Mouse (Mus musculus) ovary, adult 18-20 months (tissue): ENCODE measurements around the gene Spock1.

Experiments
- DNase-seq: peaks from one replicate; pipeline ENCODE4 v3.0.0; 2022; ENCODE audit warnings: low spot score, mixed read lengths

The Spock1 gene

DNA sequence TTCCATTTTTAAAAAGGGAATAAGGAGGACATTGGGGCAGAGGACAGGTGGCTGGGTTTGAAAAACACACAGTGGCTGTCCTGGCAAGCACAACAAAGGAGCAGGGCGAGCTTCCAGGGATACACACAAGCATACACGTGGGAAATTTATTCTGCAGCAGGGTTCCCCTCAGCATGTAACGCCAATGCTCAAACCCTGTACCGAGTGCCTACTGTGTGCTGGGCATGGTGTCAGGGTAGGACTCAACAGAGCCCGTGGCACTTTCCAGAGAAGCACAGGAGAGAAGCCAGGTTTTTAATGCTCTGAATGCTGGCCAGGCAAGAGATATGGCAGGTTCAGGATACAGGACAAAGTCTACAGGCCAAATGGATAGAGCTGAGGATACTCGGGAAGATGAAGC is 101.8 kb downstream of the Spock1 start:
- DNase-seq, result no peak

DNA sequence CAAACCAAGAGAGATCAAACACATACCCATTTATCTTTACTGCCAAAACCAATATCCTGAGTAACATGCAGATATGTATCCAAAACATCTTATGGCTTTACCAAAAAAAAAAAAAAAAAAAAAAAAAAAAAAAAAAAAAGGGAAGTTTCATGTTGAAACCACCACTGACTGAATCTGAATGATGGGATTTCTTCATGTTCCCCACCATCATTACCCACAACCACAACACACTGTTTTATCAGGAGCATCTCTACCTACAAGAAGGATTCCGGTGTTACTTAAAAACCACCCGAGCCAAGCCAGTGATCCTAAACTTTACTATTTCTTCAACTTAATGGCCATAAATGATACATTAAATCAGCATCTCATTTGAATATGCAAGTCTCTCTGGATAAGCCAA is 109.5 kb downstream of the Spock1 start:
- DNase-seq, result no peak

DNA sequence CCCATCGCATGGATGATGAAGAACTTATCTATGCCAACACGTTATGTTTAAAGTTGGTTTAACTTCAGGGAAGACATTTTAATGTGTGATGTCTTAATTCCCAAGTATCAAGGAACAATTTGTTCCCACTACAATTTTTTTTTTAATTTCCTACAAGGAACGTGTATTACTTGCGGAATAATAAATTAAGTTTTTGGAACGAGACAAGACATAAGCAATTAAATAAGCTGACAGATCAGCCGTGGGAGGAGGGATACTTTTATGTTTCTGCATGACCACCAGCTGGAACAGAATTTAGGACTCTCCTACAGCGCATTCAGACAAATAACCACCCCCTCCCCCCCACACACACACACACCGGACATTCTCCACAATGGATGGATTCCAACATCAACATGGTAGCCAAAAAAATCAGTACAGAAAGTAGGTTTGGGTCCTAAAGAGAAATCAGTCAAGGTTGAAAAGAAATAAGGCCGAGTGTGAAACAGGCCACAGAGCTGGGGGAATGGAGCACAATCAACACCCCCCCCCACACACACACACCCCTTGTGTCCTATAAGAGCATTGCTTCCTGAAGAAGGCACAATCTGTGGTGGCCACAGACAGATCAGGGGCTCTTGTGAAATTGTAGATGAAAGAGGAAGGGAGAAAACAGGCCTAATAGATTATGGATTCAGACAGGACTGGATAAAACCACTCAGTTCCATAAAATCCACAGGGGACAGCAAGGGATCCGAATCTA is 111.0 kb downstream of the Spock1 start:
- no peak for DNase-seq

DNA sequence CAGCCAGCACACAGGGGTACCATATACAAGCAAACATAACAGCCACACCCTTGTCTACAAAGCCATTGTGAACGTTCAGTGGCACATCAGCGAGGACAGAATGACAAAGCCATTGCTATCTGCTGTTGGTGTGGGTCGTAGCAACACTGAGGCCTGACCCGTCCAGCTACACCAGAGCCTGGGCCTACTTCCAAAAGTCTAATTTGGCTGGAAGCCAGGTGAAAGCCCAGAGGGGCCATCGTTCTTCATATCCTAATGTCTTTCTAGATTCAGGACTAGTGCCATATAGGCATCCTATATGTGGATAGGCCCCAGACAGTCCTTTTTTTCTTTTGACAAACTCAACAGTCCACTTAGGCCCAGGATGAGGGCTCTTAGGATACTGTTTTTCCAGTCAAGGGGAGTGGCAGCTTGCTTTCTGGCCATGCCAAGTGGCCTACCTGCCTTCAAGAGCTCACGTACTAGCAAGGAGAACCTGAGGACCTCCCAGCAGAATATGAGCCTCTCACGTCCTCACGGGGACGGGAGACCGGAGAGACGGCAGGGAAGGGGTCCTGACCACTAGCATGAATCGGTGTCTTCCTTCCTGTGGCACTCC is 114.4 kb downstream of the Spock1 start:
- DNase-seq, result no peak

DNA sequence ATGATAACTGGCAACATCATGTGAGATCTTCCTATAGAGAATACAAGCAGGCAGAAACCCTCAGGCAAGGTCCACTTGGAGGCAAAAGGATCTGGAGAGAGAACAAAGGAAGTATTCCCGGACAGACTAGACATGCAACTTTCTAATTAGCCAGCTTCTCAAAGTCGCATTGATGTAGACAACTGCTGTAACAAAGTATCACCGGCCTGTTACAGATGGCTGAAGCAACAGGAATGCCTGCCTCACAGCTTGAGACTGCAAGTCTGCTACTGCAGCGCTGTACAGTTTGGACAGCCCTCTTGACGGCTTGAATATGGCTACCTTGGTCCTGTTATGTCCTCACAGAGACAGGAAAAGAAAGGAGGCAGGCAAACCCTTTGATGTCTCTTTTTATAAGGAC is 118.3 kb downstream of the Spock1 start:
- no peak for DNase-seq

DNA sequence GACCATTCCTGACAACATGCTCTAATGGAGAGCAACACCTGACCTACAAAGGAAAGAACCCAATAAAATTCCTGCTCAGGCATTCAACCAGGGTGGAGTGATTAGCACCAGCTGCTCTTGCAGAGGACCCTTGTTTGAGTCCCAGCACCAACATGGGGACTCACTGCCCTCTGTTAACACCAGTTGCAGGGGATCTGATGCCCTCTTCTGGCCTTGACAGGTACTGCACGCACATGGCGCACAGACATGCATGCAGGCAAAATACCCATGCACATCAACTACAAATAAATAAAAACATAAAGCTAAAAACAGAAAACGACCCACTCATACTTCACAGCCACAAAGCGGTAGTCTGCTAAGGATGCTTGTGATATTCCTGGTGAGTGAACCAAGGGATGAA is 119.8 kb downstream of the Spock1 start:
- no peak for DNase-seq

DNA sequence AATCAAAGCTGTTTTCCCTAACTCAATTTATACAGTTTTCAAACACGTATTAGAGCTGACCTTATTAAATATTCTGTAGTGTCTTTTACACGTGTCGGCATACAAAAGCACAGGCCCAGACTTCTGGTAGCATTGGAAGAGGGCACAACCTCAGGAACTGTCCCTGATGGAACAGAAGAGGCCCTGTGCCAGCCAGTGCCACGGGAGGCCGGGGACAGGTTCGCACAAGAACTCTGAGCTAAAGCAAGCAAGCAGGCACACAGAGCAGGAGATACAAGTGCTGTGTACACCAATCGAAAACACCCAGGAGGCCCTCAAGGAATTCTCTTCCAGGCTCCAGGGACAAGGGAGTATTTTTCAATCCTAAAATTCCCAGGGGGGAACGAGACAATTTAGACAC is 121.9 kb downstream of the Spock1 start:
- no peak for DNase-seq

DNA sequence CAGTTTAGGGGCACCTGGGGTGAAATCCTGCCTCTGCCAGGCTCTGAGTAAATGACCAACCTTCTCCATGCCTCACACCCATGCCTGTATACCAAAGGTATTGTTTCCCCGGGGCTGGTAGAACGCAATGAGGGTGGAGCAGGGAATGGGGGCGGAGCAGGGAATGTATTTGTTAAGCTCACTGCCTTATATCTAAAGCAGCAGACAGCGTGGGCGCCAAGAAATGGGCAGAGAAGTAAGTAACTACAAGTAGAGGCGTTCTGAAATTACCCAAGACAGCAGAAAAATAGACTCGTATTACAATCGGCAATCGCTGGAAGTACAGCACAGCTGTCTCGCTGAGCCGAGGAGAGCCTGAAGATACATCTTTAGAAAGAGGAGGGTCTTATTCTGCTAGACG is 125.2 kb downstream of the Spock1 start:
- no peak for DNase-seq

DNA sequence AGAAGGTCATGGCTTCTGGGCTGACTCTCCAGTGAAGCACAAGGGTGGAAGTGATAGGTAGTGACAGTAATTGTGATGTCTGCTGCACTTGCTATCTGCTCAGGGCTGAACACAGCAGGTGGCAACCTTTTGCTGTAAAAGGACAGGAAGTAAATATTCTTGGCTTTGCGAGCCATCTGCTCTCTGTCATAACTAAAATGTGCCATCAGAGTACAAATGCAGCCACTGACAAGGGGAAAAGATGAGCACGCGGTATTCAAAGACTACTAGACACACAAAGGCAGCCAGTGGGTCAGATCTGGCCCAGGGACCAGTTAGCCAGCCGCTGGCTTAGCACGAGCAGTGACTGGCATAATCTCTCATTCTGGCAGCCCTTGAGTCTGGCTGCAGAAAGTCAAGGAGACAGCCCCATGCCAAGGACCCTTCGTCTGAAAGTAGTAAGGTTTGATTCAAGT is 126.0 kb downstream of the Spock1 start:
- DNase-seq, result no peak

DNA sequence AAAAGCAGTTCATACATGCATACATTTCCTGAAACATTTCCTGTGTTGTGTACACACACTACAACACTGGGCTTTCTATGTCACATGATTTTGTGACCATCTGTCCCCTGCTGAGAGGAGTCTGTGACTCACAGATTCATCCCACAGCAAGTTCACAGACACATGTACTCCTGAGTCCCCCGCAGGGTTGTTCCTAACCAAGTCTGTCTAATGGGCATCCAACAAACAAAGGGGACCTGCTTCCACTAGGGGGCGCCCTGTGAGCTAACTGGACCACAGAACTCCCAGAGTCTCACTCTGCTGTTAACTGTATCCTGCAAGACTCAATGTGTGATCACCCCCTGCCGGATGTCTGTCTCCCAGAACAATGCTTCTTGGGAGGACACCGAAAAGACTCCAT is 129.0 kb downstream of the Spock1 start:
- DNase-seq, result no peak

DNA sequence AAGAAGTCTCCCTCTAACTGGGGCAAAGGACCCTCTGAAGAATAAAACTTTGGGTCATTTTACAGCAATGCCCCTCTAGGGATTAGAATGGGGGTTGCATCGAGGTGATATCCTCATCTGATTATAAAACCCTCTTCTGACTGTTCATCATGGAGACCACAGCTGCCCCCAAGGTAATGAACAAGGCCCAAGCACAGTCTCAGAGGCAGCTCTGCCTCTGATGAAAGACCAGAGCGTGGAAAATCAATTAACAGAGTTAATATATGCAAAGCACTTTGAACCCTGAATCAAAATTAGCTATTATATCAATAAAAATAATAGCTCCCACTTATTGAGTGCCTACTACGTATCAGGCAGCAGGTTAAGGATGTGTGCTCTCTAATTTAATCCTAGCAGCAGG is 129.6 kb downstream of the Spock1 start:
- DNase-seq, result no peak

DNA sequence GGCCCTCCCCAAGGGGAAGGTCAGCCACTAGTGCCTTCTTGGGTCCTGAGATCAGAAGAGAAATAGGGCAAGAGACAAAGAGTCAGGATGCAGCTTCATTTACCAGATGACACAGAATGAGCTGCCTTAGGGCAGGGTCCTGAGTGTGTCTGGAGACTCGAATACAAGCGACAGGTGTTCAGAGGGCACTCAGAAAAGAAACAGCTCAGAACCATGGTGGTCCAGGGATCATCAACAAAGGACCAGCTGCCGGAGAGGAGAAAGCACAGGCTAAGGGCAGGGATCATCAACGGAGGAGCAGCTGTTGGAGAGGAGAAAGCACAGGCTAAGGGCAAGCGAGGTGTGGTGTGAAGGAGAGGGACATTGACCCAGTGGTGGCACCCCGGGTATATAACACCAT is 136.1 kb downstream of the Spock1 start:
- no peak for DNase-seq

DNA sequence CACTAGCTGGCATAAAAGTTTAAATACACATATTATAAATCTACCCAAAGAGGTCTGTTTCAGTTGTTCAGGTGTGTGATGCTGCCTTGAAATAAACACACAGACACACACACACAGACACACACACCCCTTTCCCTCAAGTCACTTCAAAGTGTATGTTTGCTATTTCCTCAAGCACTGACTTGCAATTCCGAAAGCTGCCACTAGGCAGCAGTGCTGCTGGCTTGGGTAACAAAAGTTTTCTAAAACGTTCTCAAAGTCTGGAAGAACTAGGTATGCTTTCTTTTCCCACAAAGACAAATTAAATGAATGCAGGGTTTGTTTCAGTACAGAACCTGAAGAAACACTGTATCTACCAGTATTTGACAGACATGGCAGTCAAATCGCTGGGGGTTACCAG is 141.4 kb downstream of the Spock1 start:
- DNase-seq, result no peak

DNA sequence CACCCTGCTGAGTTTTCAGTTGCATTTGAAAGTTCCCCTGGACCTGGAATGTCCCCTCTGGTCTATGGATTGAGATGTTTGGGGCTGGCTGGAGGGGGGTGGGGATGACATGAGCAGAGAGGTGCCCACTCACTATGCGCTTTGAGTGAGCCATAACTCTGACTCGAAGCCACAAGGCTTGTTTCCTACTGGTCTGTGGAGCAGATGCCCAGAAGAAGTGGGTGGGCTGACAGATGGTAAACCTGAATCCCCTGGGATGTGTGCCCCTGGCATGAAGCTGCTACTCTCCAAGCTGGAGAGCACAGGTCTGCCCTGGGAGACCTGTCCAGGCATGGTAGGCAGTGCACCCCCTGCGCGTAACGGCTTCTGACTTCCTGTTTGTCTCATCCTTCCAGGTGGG is 147.0 kb downstream of the Spock1 start:
- DNase-seq, result no peak

DNA sequence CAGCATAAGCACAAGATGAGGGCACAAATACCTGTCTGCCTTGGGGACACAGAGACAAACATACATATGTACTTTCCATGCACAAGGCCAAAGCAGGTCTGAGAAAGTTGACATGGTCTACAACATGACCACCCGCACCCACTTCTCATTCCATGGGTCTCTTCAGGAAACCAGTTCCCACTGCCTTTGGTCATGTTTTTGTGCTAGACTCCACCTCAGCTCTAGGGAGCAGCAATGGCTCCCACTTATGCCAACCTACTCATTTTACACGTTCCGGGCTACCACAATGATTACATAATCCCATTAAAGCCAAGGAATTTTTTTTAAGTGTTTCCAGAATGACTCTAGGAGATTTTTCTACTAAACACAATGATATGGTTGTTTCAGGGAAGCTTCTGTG is 147.5 kb downstream of the Spock1 start:
- no peak for DNase-seq

DNA sequence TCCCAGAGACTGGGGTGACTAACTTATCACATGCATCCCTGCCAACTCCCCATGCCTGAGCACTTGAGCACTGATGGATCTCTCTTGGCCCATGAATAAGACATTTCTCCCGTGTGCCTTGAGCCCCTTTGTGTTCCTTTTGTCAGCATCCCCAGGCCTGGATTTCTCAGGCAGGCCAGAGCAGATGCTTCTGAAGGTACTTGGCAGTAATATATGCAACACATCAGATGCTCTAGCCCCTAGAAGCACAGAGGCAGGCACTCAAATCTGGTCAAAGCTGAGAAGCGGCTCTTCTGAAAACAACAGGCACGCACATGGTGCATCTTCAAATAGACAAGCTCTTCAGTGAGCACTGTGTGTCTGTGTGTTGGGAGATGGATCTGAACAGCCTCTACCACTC is 151.8 kb downstream of the Spock1 start:
- DNase-seq, result no peak

DNA sequence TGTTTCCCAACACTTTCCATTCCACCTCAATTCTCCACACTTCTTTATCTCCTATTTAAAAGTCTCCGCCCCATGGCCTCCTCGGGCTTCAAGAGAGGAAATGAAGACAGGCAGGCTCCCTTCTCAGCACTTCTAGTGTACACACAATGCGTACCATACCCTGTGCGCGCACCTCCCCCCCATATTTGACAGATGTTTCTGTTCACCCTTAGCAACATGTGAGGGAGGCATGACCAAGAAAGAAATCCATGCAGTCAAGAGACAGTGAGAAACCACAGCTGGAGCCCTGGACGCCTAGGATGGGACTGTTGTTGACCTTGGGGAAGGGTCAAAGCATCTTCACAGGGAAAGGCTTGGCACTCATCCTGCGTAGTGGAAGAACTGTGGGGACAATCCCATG is 157.3 kb downstream of the Spock1 start:
- no peak for DNase-seq

DNA sequence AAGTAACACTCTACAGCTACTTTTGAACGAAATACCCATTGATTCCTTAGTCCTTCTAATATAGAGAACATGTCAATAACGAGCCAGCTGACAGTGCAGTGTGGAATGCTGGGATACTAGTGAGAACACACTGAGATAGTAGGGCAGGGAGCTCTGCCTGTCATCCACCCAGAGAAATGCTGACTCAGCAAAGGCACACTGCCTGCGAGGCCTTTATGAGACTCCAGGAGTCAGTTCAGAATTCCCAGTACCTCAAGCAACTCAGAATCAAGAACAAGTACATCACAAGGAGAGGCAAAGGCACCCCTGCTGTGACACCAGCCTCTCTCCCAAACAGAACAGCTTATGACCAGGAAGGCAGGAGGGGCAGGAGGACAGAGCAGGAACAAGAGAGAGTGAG is 163.5 kb downstream of the Spock1 start:
- no peak for DNase-seq

DNA sequence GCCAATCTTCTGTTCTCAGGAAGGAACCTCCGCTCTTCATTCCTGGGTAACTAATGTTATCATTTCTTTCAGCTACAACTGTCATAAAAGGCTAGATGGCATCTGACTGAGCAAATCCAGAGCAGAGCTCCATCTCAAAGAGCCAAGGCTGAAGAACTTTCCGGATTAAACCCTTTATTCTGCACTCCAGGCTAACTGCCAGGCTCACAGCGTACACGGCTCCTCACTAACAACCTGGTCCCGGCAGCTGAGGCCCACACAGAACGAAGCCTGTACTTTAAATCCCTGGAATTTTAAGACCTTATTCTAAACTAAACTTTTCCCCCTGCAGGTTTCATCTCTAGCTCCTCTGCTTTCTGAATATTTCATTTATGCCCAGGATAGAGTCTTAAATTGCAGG is 166.9 kb downstream of the Spock1 start:
- DNase-seq, result no peak

DNA sequence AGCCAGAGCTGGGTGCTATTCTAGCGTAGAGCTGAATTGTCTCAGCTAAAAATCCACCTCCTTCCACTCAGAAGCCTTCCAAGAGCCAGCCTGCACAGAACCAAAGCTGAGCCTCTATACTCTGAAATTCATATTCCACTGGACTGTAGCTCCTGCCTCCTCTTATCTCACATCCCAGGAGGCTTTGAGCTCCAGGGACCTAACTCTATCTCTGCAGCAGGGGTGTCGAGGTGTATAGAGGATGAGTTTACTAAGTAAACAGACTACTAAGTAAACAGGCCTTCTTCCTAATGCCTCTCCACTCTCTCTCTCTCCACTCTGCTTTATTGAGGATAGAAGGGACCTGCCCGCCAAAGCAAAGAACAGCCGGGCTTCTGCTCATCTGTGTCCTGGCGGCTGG is 167.7 kb downstream of the Spock1 start:
- no peak for DNase-seq

DNA sequence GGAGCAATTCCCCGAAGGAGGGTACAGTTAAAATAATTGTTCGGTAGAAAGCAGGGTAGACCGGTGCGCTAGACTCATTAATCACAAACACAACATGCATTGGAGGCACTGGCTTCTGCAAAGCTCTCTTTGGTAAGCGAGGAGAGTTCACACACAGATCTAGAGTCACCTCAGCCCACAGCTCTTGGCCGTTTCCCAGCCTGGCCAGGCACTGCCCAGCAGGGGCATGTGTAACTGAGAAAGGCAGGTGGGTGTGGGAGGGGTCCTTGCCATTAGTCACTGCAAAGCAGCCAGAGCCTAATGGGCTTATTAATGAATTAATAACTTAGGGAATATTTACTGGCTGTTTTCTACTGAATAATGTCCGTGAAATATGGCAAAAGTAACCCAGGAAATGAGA is 172.1 kb downstream of the Spock1 start:
- no peak for DNase-seq

DNA sequence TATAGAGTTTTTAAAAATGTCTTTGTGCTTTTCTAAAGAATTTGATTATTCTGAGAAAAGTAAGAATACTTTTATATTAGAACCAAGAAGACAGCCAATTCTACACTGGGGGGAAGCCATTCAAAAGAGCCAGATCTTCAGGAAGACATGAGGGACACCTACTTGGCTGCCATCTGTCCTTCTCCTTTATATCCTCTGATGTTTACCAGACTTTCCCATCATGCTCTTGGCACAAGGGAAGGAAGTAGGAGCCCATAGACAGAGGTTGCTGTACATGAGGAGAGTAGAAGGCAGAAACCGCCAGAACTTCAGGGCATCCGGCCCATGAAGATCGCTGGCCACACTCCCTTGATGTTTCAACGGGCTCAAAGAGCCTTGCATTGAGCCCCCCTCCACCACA is 173.6 kb downstream of the Spock1 start:
- DNase-seq, result no peak

DNA sequence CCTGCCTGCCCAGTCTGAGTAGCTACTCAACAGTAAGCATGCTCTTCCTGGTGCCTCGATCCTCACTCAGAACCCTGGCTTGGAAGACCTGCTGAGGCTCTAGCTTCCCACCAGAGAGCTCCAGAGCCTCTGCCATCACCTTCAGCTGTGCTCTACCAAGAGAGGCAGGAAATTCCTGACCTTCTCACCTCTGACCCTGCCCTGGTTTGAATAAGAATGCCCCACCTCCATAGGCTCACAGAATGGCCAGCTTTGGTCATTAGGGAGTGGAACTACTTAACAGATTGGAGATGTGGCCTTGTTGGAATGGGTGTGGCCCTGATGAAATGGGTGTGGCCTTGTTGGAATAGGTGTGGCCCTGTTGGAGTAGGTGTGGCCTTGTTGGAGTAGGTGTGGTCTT is 174.6 kb downstream of the Spock1 start:
- DNase-seq, result no peak

DNA sequence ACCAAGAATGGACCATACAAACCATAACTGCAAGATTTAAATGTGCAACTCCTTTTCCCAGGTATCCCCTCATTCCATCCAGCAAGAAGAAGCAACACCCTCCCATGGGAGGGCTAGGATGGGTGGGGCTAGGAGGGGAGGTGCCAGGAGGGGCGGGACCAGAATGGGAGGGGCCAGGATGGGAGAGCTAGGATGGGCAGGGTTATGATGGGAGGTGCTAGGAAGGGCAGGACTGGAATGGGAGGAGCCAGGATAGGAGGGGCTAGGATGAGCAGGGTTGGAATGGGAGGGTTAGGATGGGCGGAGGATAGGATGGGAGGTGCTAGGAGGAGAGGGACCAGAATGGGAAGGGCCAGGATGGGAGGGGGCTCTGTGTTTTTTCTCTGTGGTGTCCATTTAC is 175.9 kb downstream of the Spock1 start:
- DNase-seq, result no peak
